Mouse (Mus musculus): ENCODE measurements at regions not wholly inside any gene's neighbourhood (a gene's known extent, or its start where the extent isn't known, plus 50 kb on each side); places are given as distances from the start of the nearest gene placed in this dataset.

DNA sequence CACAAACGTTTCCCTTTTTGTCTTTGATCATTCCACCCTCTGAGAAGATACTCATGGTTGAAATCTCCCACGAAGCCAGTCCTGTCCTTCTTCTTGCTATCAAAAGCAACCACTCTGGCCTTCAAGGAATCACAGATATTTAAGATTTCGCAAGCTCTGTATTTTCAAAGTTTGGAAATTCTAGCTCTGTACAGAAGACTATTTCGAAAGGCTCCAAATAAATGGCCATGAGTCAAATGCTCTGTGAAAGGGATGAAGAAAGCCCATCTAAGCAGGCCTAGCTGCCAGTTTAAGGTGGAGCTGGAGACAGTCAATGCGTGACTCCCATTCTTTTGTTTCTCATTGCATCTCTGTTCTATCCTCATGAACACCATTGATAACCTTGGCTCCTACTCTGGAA, 363.5 kb upstream of the Runx1 start:
- no peaks in the 10 kb centered on the region for H3K4me1 ChIP-seq (replicated peaks; ENCODE audit: low read depth, low read length)
- H3K36me3 ChIP-seq (ENCODE audit: insufficient read depth, low read length) = no peaks in the 10 kb centered on the region
- TF ChIP-seq NANOG (IDR thresholded peaks at IDR 0.05; ENCODE audit: borderline replicate concordance, low read length) (no peak), CTCF (conservative IDR thresholded peaks at IDR 0.05; ENCODE audit: low read length) (no peak), POU5F1 (IDR thresholded peaks at IDR 0.05; ENCODE audit: borderline replicate concordance, low read length) (no peak)
- no peaks in the 10 kb centered on the region for H3K9me3 ChIP-seq (ENCODE audit: low read length)
- no peak overlapping the region for H3K4me3 ChIP-seq (replicated peaks; ENCODE audit: low read length)
- H3K27me3 ChIP-seq (ENCODE audit: insufficient read depth, low read length) = no peaks in the 10 kb centered on the region

DNA sequence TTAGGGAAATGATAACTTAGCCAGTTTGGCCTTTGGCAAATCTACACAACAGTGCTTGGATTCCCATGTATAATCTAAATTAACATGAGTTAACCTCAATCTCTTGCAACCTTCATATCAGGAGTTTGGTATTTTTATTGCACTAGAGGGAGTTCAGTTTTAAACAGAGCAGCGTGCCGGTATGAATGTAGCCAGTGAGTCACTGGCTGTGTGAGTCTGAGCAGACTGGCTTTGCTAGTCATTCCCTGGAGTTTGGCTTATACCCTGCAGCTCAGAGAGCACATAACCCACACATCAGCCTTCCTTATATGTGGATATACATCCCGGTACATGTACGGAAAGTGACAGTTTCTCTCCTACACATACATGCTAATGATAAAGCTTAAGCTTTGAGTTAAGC, 360.6 kb upstream of the Runx1 start:
- Histone ChIP-seq H3K9me3 (ENCODE audit: low read length) (no peaks in the 10 kb centered on the region), H3K36me3 (ENCODE audit: insufficient read depth, low read length) (no peaks in the 10 kb centered on the region), H3K4me1 (replicated peaks; ENCODE audit: low read depth, low read length) (no peaks in the 10 kb centered on the region), H3K4me3 (replicated peaks; ENCODE audit: low read length) (no peak overlapping the region), H3K27me3 (ENCODE audit: insufficient read depth, low read length) (no peaks in the 10 kb centered on the region)
- TF ChIP-seq NANOG (IDR thresholded peaks at IDR 0.05; ENCODE audit: borderline replicate concordance, low read length) (no peak), POU5F1 (IDR thresholded peaks at IDR 0.05; ENCODE audit: borderline replicate concordance, low read length) (no peak), CTCF (conservative IDR thresholded peaks at IDR 0.05; ENCODE audit: low read length) (no peak)

DNA sequence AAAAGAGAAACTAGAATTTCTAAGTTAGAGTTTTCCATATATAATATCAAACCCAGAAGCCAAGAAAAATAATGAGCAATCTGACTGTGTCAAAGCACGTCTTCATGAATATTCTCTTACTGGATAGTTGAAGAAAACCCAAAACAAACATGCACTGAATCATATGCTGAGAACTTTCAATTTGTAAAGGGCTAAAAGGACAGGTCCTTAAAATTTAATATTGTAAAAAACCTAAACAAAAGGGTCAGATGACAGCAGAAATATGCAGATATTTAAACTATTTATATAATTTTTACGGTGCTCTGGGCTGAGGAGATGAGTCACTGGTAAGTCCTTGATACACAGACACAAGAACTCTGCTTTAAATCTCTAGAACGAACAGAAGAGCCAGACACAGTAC, 356.7 kb upstream of the Runx1 start:
- Histone ChIP-seq H3K9me3 (ENCODE audit: low read length) (peaks cover 34% of the 10 kb centered on the region), H3K36me3 (ENCODE audit: insufficient read depth, low read length) (no peaks in the 10 kb centered on the region), H3K27me3 (ENCODE audit: insufficient read depth, low read length) (no peaks in the 10 kb centered on the region), H3K4me3 (replicated peaks; ENCODE audit: low read length) (no peak overlapping the region), H3K4me1 (replicated peaks; ENCODE audit: low read depth, low read length) (no peaks in the 10 kb centered on the region)
- no peak for TF ChIP-seq POU5F1 (IDR thresholded peaks at IDR 0.05; ENCODE audit: borderline replicate concordance, low read length)
- TF ChIP-seq NANOG (IDR thresholded peaks at IDR 0.05; ENCODE audit: borderline replicate concordance, low read length) = no peak
- no peak for TF ChIP-seq CTCF (conservative IDR thresholded peaks at IDR 0.05; ENCODE audit: low read length)

DNA sequence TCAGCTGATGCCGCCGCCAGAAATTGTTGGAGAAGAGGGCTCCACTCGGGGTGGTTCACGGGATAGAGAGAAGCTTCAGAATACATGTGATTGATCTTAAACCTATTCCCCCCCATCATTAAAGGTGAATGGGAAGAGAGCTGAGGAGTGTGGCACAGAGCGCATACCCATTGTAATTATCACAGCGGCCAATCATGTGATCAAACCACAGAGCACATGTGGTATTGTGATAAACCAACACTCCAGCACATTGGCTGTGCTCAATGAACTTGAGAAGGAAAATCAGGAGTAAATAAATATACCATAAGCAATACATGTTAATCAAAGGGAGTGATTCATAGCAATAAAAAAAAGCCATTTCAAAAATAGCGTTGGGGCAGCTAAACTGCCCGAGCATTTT, 355.5 kb upstream of the Runx1 start:
- Histone ChIP-seq H3K27me3 (ENCODE audit: insufficient read depth, low read length) (no peaks in the 10 kb centered on the region), H3K36me3 (ENCODE audit: insufficient read depth, low read length) (no peaks in the 10 kb centered on the region), H3K4me1 (replicated peaks; ENCODE audit: low read depth, low read length) (no peaks in the 10 kb centered on the region), H3K4me3 (replicated peaks; ENCODE audit: low read length) (no peak overlapping the region), H3K9me3 (ENCODE audit: low read length) (peaks cover 37% of the 10 kb centered on the region)
- TF ChIP-seq POU5F1 (IDR thresholded peaks at IDR 0.05; ENCODE audit: borderline replicate concordance, low read length) (no peak), NANOG (IDR thresholded peaks at IDR 0.05; ENCODE audit: borderline replicate concordance, low read length) (no peak), CTCF (conservative IDR thresholded peaks at IDR 0.05; ENCODE audit: low read length) (no peak)

DNA sequence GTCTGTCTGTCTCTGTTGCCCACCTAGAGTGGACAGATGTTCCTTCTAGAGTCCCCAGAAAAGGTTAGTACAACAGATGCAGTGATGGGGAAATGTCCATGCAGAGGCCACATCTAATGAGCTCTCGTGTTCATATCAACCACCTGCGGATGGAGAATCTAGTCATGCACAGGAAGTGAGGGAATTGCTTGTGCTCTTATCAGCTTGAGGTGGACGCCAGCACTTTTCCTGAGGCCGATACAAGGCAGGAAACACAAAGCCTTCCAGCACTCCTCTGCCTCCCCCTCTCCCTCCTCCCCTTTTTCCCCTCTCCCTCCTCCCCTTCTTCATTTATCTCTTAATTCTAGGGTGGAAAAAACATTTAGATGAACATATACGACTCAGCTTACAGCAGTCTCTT, 354.3 kb upstream of the Runx1 start:
- Histone ChIP-seq H3K36me3 (ENCODE audit: insufficient read depth, low read length) (no peaks in the 10 kb centered on the region), H3K4me1 (replicated peaks; ENCODE audit: low read depth, low read length) (no peaks in the 10 kb centered on the region), H3K27me3 (ENCODE audit: insufficient read depth, low read length) (no peaks in the 10 kb centered on the region), H3K9me3 (ENCODE audit: low read length) (peaks cover 39% of the 10 kb centered on the region), H3K4me3 (replicated peaks; ENCODE audit: low read length) (no peak overlapping the region)
- TF ChIP-seq CTCF (conservative IDR thresholded peaks at IDR 0.05; ENCODE audit: low read length) (no peak), POU5F1 (IDR thresholded peaks at IDR 0.05; ENCODE audit: borderline replicate concordance, low read length) (no peak), NANOG (IDR thresholded peaks at IDR 0.05; ENCODE audit: borderline replicate concordance, low read length) (no peak)

DNA sequence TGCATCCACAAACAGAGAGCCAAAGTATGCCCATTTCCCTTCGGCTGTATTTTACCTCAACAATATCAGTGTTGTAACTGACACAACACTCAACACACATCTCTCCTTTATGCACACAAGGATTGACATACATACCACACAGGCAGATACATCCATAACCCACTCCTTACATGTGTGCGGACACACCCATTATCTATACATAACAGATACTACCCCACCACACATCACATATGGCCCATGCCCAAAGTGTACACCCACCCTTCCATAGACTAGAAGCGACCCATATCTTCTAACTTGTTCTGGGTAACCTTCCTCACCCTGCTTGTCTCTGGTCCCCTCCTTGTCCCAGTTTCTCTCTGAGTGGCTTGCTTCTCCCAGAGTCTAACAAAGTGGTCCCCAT, 340.7 kb upstream of the Runx1 start:
- Histone ChIP-seq H3K4me3 (replicated peaks; ENCODE audit: low read length) (no peak overlapping the region), H3K4me1 (replicated peaks; ENCODE audit: low read depth, low read length) (no peaks in the 10 kb centered on the region), H3K9me3 (ENCODE audit: low read length) (no peaks in the 10 kb centered on the region), H3K36me3 (ENCODE audit: insufficient read depth, low read length) (no peaks in the 10 kb centered on the region), H3K27me3 (ENCODE audit: insufficient read depth, low read length) (no peaks in the 10 kb centered on the region)
- TF ChIP-seq POU5F1 (IDR thresholded peaks at IDR 0.05; ENCODE audit: borderline replicate concordance, low read length) (no peak), CTCF (conservative IDR thresholded peaks at IDR 0.05; ENCODE audit: low read length) (no peak), NANOG (IDR thresholded peaks at IDR 0.05; ENCODE audit: borderline replicate concordance, low read length) (no peak)

DNA sequence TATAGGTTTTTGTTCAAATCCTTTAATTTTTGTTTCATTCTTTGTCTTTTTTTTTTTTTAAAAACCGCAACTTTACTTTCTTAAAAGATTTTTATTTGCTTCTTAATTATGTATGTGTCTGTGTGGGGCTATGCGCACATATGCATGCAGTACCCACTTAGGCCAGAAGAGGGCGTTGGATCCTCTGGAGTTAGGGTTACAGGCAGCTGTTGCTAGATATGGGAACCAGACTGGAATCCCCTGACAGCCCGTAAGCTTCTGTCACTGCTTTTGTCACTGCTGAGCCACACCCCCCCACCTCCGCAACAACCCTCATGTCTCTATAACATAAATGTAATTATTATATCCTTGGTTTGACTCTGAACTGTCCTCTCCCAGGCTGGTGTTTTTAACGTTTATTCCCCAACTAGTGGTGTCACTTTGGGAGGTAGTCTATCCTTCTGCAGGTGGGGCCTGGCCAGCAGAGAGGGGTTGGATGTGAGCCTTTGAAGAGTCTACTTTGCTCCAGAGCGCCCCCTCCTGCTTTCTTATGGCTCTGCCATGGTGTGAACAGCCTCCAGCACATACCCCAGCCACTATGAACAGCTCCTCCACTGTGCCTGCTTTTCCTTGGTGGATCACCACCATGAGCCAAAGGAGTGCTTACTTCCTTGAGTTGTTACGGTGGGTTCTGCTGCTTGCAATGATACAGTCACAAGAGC, 332.7 kb upstream of the Runx1 start:
- no peak for TF ChIP-seq NANOG (IDR thresholded peaks at IDR 0.05; ENCODE audit: borderline replicate concordance, low read length)
- peak; percentile 47; the same call in 1 of the 2 replicates for TF ChIP-seq CTCF (conservative IDR thresholded peaks at IDR 0.05; ENCODE audit: low read length)
- no peak for TF ChIP-seq POU5F1 (IDR thresholded peaks at IDR 0.05; ENCODE audit: borderline replicate concordance, low read length)
- Histone ChIP-seq H3K9me3 (ENCODE audit: low read length) (no peaks in the 10 kb centered on the region), H3K36me3 (ENCODE audit: insufficient read depth, low read length) (no peaks in the 10 kb centered on the region), H3K27me3 (ENCODE audit: insufficient read depth, low read length) (no peaks in the 10 kb centered on the region), H3K4me1 (replicated peaks; ENCODE audit: low read depth, low read length) (no peaks in the 10 kb centered on the region), H3K4me3 (replicated peaks; ENCODE audit: low read length) (no peak overlapping the region)

DNA sequence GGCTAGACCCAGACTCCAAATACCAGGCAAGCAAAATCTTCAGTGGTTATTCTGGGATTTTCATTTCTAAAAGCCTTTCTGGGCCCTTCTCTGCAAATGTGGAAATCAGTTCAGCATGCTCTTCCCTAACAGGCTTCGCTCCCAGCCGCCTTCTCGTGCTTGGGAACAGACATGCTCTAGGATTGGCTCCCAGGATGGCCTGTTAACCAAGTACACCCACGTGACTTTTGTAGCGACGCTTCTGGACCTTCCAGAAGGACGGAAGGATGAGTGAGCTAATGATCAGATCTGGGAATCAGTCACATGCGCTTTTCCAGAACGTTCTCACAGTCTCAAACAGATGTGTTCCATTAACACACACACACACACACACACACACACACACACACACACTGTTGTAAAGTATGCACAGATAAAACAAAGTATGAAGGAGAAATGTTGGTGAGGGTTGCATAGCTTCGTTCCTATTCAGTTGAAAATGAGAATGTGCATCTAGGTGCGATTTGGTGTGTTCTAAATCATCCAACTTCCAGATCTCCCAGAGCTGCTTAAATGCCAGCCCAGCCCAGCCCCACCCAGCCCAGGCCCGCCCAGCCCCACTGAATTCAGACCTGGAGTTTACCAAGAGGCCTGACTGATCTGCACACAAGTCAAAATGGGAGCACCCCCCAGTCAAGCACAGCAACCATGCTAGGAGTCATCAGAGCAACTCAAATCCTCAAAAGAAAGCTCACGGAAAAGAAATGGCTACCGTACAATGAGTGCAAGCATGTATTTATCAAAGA, 327.8 kb upstream of the Runx1 start:
- Histone ChIP-seq H3K4me1 (replicated peaks; ENCODE audit: low read depth, low read length) (peaks cover 3% of the 10 kb centered on the region; the same call in 1 of the 2 replicates), H3K36me3 (ENCODE audit: insufficient read depth, low read length) (no peaks in the 10 kb centered on the region), H3K27me3 (ENCODE audit: insufficient read depth, low read length) (no peaks in the 10 kb centered on the region), H3K9me3 (ENCODE audit: low read length) (peaks cover 4% of the 10 kb centered on the region; the same call in 1 of the 2 replicates), H3K4me3 (replicated peaks; ENCODE audit: low read length) (no peak overlapping the region)
- TF ChIP-seq POU5F1 (IDR thresholded peaks at IDR 0.05; ENCODE audit: borderline replicate concordance, low read length) (no peak), NANOG (IDR thresholded peaks at IDR 0.05; ENCODE audit: borderline replicate concordance, low read length) (no peak), CTCF (conservative IDR thresholded peaks at IDR 0.05; ENCODE audit: low read length) (no peak)

Measured in E14TG2a.4 (cell line).